Mouse (Mus musculus) bone marrow, adult 2 months (tissue): Measurements from ENCODE around the gene Rpl19.

Experiments
- CTCF ChIP-seq: fragments of 200-500 bp; IDR thresholded peaks from 2 replicates; pipeline ENCODE4 v1.5.1; 2011; ENCODE audit warnings: low read length, control low read depth; ENCODE audit not compliant: control insufficient read depth, insufficient read depth
- POLR2A ChIP-seq: fragments of 200-500 bp; IDR thresholded peaks from 2 replicates; pipeline ENCODE4 v1.6.1; 2011; ENCODE audit warnings: low read depth, mild to moderate bottlenecking, control low read depth, low read length, borderline replicate concordance; ENCODE audit not compliant: control insufficient read depth

GRCm38 (mm10) chr11:98047745-98048144, 21.2 kb downstream of the Rpl19 start:
- TF ChIP-seq CTCF, result no peak
- TF ChIP-seq POLR2A, result no peak
